Mouse (Mus musculus): ENCODE measurements around the gene Slc39a5.

Slc39a5 gene

GRCm38 (mm10) chr10:128374393-128374792 is 26.6 kb downstream of the Slc39a5 start:
- DNase-seq (ENCODE audit: low spot score) = no peak

DNA sequence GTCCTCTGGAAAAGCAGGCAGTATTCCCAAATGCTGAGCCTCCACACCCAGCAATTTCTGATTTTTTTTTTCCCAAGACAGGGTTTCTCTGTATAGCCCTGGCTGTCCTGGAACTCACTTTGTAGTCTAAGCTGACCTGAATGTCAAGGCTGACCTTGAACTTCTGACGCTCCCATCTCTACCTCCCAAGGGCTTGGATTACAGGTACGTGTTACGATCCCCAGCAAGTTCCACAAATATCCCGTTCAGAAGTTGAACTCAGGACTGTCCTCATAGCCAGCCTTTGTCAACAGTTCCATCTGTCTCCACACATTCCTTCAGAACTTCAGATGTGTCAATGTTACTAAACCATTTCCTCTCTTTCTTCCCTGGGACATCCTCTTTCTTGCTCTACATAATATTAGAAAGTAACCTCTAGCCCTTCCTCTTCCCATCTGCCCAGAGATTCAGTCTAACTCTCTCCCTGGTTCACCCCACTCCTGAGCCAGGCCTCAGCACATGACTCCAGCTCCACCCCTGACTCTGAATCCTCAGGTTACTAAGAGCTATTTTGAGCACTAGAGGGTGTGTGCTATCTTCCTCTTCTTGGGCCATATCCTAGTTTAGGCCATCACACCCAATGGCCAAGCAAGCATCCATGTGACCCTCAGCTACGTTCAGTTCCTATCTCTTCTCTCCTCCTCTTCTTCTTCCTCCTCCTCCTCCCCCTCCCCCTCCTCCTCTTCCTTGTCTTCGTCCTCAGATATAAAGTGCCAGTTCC is 27.9 kb downstream of the Slc39a5 start:
- no peak for DNase-seq (ENCODE audit: low spot score)

- no peak for DNase-seq (ENCODE audit: low spot score)
Measured at GRCm38 (mm10) chr10:128372142-128372541, 28.9 kb downstream of the Slc39a5 start.

GRCm38 (mm10) chr10:128370601-128371000 is 30.4 kb downstream of the Slc39a5 start:
- no peak for DNase-seq (ENCODE audit: low spot score)

GRCm38 (mm10) chr10:128370021-128370420 is 31.0 kb downstream of the Slc39a5 start:
- DNase-seq (ENCODE audit: low spot score) = no peak

DNA sequence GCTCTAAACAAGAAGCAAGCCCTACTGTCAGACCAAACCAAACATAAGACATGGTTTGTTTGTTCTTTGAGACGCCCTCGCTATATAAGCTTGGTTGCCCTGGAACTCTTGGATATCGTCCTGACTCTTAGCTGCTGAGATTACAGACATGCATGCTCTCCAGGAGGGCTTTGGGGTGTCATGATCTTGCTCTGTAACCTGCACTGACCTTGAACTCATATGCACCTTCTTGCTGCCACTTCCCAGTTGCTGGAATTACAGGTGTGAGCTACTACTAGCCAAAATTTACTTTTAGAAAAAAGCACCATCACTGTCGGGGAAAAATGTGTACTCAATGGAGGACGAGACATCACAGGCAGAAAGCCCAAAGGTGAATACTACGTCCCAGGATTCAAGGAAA is 31.4 kb downstream of the Slc39a5 start:
- DNase-seq (ENCODE audit: low spot score) = no peak

GRCm38 (mm10) chr10:128369218-128369543 is 31.8 kb downstream of the Slc39a5 start:
- DNase-seq (ENCODE audit: low spot score) = no peak

- peak; percentile 53 for DNase-seq (ENCODE audit: low spot score)
Measured at GRCm38 (mm10) chr10:128368402-128369217, 32.4 kb downstream of the Slc39a5 start, which contains the start of gene Coq10a. Gene Coq10a, minus strand, starts transcription at chr10:128368997.

- DNase-seq (ENCODE audit: low spot score) = no peak
Measured at GRCm38 (mm10) chr10:128367899-128368401, 33.1 kb downstream of the Slc39a5 start.

DNA sequence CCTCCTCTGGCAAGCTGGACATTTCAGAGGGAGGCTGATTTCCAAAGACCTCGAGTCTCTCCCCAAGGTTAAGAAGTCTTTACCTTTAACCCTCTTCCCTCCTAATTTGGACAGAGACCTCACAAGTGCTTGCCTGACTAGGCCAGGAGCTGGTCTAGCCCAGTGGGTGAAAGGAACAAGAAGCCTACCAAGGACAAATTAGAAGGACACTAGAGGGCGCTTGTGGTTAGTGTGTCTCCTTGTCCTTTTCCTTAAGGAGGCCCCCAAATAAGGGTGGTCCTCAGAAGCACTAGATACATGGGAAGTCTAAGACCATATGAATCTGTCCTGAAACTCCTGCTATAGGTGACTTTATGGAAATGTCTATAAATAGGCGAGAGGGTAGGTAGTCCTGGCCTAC is 38.5 kb downstream of the Slc39a5 start:
- DNase-seq (ENCODE audit: low spot score) = no peak

DNA sequence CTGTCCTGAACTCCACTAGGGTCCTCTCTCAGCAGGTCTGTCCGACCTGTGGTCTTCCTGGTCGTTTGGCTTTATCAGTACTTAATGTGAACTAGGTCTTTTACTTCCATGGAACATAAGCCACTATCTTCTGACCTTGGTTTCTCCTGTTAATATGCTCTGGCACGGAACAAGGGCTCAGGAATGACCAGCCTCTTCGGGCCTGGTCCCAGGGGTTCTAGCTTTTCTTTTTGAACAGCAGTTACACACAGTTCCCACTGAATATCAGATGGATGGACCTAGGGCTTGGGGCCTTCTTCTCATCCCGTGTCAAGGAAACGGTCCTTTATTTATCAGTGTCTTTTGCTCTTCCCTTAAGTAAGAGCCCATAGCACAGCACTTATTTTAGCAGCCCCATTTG is 39.2 kb downstream of the Slc39a5 start:
- no peak for DNase-seq (ENCODE audit: low spot score)

DNA sequence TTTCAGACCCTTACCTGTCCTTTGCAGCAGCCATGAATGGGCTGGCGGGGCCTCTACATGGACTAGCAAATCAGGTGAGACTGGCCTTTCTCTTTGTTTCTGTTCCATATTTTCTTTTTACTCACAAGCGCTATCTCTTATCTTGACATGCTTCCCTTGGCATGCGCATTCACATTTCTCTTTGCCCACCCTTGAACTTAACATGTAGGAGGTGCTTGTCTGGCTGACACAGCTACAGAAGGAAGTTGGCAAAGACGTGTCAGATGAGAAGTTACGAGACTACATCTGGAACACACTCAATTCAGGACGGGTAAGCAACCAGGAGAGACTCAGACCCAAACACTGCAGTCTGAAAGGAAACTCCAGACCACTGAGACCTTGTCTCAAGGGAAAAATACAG is 41.8 kb downstream of the Slc39a5 start:
- DNase-seq (ENCODE audit: low spot score) = no peak

GRCm38 (mm10) chr10:128358796-128359195 is 42.2 kb downstream of the Slc39a5 start:
- DNase-seq (ENCODE audit: low spot score) = no peak

DNA sequence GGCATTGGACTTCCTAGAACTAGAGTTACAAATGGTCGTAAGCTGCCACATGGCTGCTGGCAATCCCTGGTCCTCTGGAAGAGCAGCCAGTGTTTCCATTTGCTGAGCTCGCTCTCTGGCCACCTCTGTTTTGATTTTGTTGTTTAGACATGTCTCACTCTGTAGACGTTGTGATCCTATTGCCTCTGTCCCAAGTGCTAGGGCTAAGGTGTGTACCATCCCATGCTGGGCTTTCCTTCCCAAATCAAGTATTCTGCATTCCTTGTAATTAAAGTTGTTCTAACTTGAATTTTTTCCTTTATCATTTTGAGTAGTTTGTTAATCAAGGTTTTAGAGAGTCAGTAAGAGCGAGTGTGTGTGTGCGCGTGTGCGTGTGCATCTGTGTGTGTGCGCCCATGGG is 53.5 kb downstream of the Slc39a5 start:
- no peak for DNase-seq (ENCODE audit: low spot score)
